Mouse (Mus musculus): ENCODE data around the gene Nek6.

DNA sequence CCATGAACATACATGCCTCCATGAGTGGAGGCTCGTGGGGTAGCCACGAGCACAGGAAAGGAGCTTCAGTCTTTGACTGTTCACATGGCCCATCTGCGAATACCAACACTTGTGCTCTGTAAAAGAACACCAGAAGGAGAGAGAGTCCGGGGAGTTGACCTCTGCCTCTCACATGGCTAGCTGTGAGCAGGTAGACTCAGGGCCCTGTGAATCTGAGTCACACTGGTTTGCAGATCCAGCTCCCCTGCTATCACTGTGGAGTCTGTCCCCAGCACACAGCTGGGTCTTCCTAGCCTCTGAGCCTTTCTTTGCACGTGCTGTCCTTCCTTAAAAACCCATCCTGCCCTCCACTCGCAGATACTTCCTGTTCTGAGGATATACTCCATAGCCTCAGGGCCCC, 22.3 kb downstream of the Nek6 start:
- no peak for TF ChIP-seq NELFE (IDR thresholded peaks at IDR 0.05; ENCODE audit: low read depth, low read length)
- TF ChIP-seq GATA1 (IDR thresholded peaks at IDR 0.05; ENCODE audit: low read depth, low read length), result no peak
- TF ChIP-seq ETS1 (IDR thresholded peaks at IDR 0.05; ENCODE audit: low read depth, low read length), result no peak
- no peak for TF ChIP-seq CTCF (IDR thresholded peaks at IDR 0.05 in 2 of 3, conservative IDR thresholded peaks at IDR 0.05 in 1 of 3; ENCODE audit: control insufficient read depth in 1 of 3, insufficient read depth in 1 of 3, low read depth in 2 of 3, low read length in 3 of 3, poor library complexity in 1 of 3, severe bottlenecking in 1 of 3)
- TF ChIP-seq ELF1 (IDR thresholded peaks at IDR 0.05; ENCODE audit: low read depth, low read length), result no peak
- no peak for TF ChIP-seq NRF1 (IDR thresholded peaks at IDR 0.05; ENCODE audit: insufficient read depth, low read depth, low read length, poor library complexity, severe bottlenecking)

Measured in MEL (cell line).